Mouse (Mus musculus) erythroid progenitor cell, adult 5-6 weeks (primary cell): Measurements from ENCODE around the gene Abca17. TPM values are rescaled to one million over a fixed set of nuclear protein-coding genes. Genes with fewer than 3 reads are reported as not detected.

Experiments used
- ATAC-seq: replicated peaks from 2 replicates; pipeline ENCODE4 v1.8.0; 2016; ENCODE audit warnings: moderate number of reproducible peaks, mild to moderate bottlenecking, moderate TSS enrichment, inconsistent platforms; ENCODE audit not compliant: poor library complexity, low FRiP score, severe bottlenecking
- total RNA-seq, 2 experiments: library from RNA; stranded (forward) in 1 of 2; stranded (reverse) in 1 of 2; fragments of 150-400 nt in 1 of 2; fragments of 186-747, 209-891 nt in 1 of 2; gene quantifications; 2 replicates each; pipeline versions ENCODE4 v1.2.3 to v1.2.4; 2015 to 2017; ENCODE audit warnings: low replicate concordance in 2 of 2

Abca17 gene
- total RNA-seq, 2 experiments from 2014 or later, result not detected

GRCm38 (mm10) chr17:24351760-24352357 is 991 bp upstream of the Abca17 start, which contains the start of gene Abca3:
Abca3 (plus strand) TSS chr17:24351950.
- ATAC-seq, result peak; percentile 79

GRCm38 (mm10) chr17:24349176-24349575 is 1.7 kb downstream of the Abca17 start:
- ATAC-seq, result no peak

GRCm38 (mm10) chr17:24346831-24347230 is 4.0 kb downstream of the Abca17 start:
- no peak for ATAC-seq

GRCm38 (mm10) chr17:24344672-24345071 is 6.2 kb downstream of the Abca17 start:
- no peak for ATAC-seq

GRCm38 (mm10) chr17:24327656-24328055 is 23.2 kb downstream of the Abca17 start:
- no peak for ATAC-seq

GRCm38 (mm10) chr17:24325051-24325450 is 25.8 kb downstream of the Abca17 start:
- no peak for ATAC-seq

GRCm38 (mm10) chr17:24320826-24321225 is 30.0 kb downstream of the Abca17 start:
- no peak for ATAC-seq

GRCm38 (mm10) chr17:24307500-24307899 is 43.4 kb downstream of the Abca17 start:
- no peak for ATAC-seq

- ATAC-seq, result no peak
Measured at GRCm38 (mm10) chr17:24300651-24301050, 50.2 kb downstream of the Abca17 start.

- no peak for ATAC-seq
Measured at GRCm38 (mm10) chr17:24289338-24289737, 61.5 kb downstream of the Abca17 start.

GRCm38 (mm10) chr17:24288477-24288876 is 62.4 kb downstream of the Abca17 start:
- ATAC-seq, result 0 out of 2 replicates have a peak, but pooled peaks have one; percentile 19

- ATAC-seq, result no peak
Measured at GRCm38 (mm10) chr17:24285680-24286079, 65.2 kb downstream of the Abca17 start.

GRCm38 (mm10) chr17:24283266-24283818 is 67.5 kb downstream of the Abca17 start:
- ATAC-seq, result no peak

GRCm38 (mm10) chr17:24282637-24283036 is 68.2 kb downstream of the Abca17 start:
- no peak for ATAC-seq

GRCm38 (mm10) chr17:24279907-24280306 is 71.0 kb downstream of the Abca17 start:
- no peak for ATAC-seq

GRCm38 (mm10) chr17:24267133-24267532 is 83.7 kb downstream of the Abca17 start:
- no peak for ATAC-seq

GRCm38 (mm10) chr17:24264766-24265165 is 86.1 kb downstream of the Abca17 start:
- ATAC-seq, result no peak

- no peak for ATAC-seq
Measured at GRCm38 (mm10) chr17:24260516-24260915, 90.4 kb downstream of the Abca17 start.

- no peak for ATAC-seq
Measured at GRCm38 (mm10) chr17:24259702-24260101, 91.2 kb downstream of the Abca17 start.

- no peak for ATAC-seq
Measured at GRCm38 (mm10) chr17:24258981-24259380, 91.9 kb downstream of the Abca17 start.

- no peak for ATAC-seq
Measured at GRCm38 (mm10) chr17:24252329-24252728, 98.5 kb downstream of the Abca17 start.
